Mouse (Mus musculus) layer of hippocampus, postnatal 25 days (tissue): Measurements from ENCODE around the gene Cntnap5b. TPM values are rescaled to one million over a fixed set of nuclear protein-coding genes. Genes with fewer than 3 reads are reported as not detected.

ENCODE experiments used
- DNase-seq, 2 experiments: peaks; one replicate each; pipeline ENCODE4 v3.0.0; 2022; ENCODE audit warnings: mixed read lengths in 2 of 2, low spot score in 1 of 2; ENCODE audit errors: extremely low spot score in 1 of 2
- total RNA-seq, 2 experiments: library from RNA; stranded (reverse); gene quantifications; 2 replicates each; pipeline ENCODE4 v1.2.3; 2021

Cntnap5b gene
- total RNA-seq, 2 experiments from 2014 or later = 17.8 to 23.2 TPM

DNA sequence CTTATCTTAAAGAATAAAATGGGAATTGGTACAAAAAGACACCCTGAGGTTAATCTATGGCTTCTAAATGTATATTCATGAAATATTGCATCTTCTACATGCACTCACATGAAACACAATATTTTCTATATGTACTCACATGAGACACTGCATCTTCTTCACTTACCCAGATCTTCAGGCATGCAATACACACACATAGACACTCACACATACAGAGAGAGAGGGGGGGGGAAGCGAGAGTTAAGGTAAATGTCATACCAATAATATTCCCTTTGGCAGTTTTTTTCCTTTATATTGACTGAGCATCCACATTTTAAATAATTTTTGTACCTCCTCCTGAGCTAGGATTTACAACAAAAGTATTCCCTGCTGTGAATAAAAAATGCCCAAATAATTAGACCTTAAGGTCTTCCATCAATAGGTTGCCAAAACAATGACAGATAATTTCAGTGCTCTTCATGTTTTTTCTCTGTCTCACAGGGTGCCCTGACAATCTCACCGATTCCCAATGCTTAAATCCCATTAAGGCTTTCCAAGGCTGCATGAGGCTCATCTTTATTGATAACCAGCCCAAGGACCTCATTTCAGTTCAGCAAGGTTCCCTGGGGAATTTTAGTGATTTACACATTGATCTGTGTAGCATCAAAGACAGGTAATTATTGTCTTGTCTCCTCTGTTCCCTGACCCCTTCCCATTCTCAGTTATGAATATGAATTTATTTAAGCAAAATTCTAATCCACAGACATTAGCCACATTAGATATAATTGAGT is 391.2 kb downstream of the Cntnap5b start:
- DNase-seq = no peak

- no peak for DNase-seq
Measured at GRCm38 (mm10) chr1:100171566-100171965, 399.0 kb downstream of the Cntnap5b start.

DNA sequence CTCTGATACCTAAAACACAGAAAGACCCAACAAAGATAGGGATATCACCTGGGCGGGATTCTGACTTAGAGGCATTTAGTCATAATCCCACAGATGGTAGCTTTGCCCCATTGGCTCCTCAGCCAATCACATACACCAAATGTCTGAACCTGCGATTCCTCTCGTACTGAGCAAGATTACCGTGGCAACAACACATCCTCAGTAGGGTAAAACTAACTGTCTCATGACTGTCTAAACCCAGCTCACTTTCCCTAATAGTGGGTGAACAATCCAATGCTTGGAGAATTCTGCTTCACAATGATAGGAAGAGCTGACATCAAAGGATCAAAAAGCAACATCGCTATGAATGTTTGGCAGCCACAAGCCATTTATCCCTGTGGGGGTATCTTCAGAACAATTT is 407.5 kb downstream of the Cntnap5b start:
- DNase-seq = peak in 1 of 2 experiments; percentile 18

DNA sequence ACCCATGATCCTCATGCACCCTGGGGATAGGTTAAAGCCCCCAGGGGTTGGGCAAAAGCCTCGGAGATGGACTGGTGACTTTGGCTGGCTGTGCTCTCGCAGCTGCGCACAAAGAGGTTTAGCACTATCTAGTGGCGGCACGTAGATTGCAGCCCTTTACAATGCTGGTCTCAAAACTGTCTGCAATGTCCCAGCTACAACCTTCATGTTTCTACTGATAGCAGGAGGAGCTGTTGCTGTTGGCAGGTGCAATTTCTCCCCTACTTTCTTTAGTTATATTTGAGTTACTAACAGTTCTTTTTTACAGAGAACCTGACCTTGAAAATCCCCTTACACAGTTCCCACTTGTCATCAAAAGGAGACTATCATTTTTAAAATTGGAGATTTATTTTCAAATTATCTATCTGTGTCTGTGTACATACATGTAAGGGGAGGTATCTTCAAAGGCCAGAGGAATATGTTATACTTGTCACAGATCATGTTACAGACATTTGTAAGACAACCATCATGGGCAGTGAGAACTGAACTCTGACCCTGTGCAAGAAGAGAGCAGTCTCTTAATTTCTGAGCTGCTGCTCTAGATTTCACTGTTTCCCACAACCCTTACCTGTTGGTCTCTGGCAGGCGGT is 459.5 kb downstream of the Cntnap5b start:
- peak in 1 of 2 experiments; percentile 36 for DNase-seq

DNA sequence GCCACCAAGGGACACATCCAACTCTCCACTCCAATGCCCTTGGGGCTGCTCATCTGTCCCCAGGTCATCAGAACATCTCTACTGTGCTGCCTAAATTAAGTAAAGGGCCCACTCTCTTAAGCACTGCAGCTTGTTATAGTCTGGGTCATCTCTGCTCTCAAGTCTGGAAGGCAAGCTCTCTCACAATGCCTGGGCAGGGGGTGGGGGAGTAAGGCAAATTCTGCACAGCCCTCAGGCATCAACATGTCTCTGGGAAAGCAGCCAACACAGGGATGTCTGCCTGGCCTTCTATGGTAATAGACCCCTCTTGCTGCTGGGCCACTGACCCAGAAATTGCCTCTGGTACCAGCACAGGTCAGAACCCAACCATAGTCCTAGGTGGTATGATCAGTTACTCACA is 479.4 kb downstream of the Cntnap5b start:
- no peak for DNase-seq

GRCm38 (mm10) chr1:100310687-100311086 is 538.1 kb downstream of the Cntnap5b start:
- DNase-seq = no peak

DNA sequence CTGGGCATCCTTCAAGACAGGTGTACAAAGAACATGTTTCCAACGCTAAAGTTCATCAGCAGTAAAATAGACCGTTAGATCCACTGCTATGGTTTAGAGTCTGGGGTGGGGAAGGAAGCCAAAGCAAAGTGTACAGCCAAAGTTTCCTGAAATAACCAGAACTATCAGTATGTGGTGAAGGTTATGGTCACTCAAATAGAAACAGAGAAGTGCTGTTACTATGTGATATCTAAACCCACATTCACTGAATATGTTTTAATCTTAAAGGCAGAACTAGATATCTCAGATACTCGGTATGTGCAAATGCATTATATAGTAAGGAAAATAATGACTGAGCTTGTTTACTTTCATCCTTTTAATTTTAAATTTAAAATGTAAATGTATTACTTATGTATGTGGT is 558.5 kb downstream of the Cntnap5b start:
- no peak for DNase-seq

GRCm38 (mm10) chr1:100369415-100370113 is 597.0 kb downstream of the Cntnap5b start:
- no peak for DNase-seq

- no peak for DNase-seq
Measured at GRCm38 (mm10) chr1:100386252-100386651, 613.7 kb downstream of the Cntnap5b start.

- no peak for DNase-seq
Measured at GRCm38 (mm10) chr1:100394034-100394433, 621.5 kb downstream of the Cntnap5b start.

GRCm38 (mm10) chr1:100416658-100417224 is 644.2 kb downstream of the Cntnap5b start:
- no peak for DNase-seq

- DNase-seq = no peak
Measured at GRCm38 (mm10) chr1:100430038-100430774, 657.6 kb downstream of the Cntnap5b start.

DNA sequence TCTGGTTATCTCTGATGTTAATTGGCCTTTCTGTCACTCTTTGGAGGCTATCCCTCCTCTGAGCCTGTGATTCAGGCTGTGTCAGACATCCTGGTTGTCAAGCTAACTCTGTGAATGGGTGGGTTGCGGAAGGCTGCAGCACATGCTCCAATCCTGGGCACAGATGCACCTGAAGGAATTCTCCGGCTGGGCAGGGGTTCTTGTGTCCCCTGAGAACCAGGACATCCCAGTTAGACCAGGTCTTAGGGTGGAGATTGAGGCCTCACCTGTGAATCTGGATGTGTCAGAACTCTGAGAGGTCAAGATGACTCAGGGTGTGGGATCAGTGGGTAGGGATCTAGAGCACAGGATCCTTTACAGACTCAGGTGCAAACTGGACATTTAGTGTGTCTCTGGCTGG is 691.3 kb downstream of the Cntnap5b start:
- no peak for DNase-seq

GRCm38 (mm10) chr1:100465226-100465625 is 692.7 kb downstream of the Cntnap5b start:
- no peak for DNase-seq

GRCm38 (mm10) chr1:100467595-100467994 is 695.0 kb downstream of the Cntnap5b start:
- DNase-seq = no peak

DNA sequence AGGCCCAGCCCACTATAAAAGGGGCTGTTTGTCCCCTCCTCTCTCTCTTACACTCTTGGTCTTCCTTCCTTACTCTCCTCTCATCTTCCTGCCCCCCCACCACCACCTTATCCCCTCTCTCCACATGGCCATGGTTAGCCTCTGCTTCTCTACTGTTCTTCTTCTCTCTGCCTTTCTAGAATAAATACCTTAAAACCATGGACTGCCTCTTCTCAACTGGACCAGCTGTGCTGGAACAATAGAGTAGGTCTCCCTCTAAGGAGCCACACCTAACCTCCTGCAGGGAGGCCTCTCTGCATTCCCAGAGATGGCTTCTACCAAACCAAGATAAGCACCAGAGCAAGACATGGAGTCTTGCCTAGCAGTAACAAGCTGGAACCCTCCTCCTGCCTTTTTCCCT is 737.3 kb downstream of the Cntnap5b start:
- DNase-seq = no peak
